Mouse (Mus musculus): ENCODE results near the gene Tbl3.
"Not testable (repeated sequence)": the region's sequence is repeated elsewhere in the genome, so short reads cannot be mapped to it uniquely, and the experiment has no call there.

The Tbl3 gene

DNA sequence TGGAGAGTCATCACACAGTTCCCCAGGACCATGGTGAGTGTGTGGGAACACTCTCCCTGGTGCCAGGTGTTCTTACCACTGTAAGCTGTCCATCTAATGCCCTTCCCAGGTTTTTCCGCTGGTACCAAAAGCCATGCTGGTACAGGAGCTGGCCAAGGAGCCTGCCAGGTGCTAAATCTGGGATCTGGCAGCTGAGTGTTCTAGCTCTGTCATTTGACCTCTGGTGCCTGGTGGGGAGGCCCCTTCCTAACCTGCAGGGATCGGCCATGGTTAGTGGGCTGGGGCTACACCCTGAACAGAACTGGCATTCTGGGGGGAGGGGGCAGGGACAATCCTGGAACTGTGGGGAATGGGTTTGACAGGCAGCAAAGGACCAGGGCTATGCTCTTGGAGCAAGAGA, 20.2 kb upstream of the Tbl3 start, which contains the start of gene Rpl3l:
Gene Rpl3l (plus strand): TSS at position 203 of the 400 bp plus-strand sequence.
- DNase-seq (ENCODE audit: low spot score in 2 of 2), result no peak

- no peak for DNase-seq (ENCODE audit: low spot score in 2 of 2)
Observed at GRCm38 (mm10) chr17:24725637-24726390, 18.4 kb upstream of the Tbl3 start.

DNA sequence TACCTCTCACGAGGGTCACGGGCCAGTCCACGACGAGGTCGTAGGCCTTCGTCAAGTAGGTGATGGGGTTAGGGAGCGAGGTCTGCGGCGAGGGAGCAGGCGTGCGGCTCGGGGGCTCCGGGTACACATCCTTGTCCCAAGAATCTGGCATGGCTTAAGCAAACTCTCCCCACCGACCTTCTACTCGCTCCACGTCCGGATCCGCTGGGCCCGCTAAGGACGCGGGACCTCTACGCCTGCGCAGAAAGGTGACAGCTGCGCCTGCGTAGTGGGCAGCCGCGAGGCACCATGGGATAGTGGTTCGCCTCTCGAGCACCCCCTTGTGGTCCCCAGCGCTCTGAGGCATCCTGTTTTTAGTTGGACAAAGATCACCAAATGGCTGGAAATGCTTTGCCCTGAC, 16.7 kb upstream of the Tbl3 start, which contains the start of gene Ndufb10:
Gene Ndufb10 (minus strand): TSS at position 295 of the 400 bp plus-strand sequence.
- peak; percentile 98 for DNase-seq (ENCODE audit: low spot score in 2 of 2)

DNA sequence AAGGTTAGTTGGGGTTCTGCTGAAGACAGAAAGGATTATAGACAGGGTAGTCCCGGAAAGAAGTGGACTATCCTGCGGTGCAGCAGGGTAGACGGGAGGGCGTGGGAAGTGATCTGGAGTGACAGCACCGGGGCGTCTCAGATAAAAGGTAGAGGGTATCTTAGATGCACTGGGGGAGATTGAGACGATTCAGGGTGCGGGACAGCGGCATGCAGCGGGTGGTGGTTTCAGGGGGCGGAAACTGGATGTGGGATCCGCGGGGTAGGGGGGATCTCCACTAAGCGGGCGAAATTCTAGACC, 16.4 kb upstream of the Tbl3 start:
- no peak for DNase-seq (ENCODE audit: low spot score in 2 of 2)

DNA sequence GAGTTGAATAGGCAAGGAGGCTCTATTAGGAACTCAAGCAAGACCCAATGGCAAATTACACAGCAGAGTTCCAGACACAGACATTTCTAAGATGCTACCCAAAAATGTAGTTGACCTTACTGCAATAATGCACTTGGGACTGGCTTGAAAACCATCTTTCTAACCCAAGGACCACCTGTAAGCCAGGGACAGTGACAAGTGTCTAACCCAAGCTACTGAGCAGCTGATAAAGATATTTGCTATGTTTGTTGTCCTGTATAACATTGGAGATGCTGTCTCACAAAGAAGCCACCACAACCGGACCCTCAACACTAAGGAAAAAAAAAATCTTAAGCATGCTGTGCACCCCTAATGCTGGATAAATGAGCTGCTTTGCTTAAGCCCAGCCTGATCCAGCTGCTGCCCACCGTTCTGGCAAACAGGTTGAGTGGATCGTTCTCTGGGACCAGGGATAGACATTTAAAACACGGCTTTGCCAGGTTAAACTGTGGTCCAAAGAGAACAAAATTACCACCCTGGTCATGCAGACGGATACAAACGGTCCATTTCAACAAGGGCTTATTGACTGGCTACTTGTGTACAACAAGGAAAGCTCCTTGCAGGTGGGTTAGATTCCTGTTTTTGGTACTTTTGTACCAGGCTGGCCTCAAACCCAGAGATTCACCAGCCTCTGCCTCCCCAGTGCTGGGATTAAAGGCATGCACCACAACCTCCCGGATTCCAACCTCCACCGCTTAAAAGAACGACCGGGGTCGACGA, 15.8 kb upstream of the Tbl3 start:
- DNase-seq (ENCODE audit: low spot score in 2 of 2), result no peak

- no peak for DNase-seq (ENCODE audit: low spot score in 2 of 2)
Observed at GRCm38 (mm10) chr17:24722220-24722924, 14.9 kb upstream of the Tbl3 start.

DNA sequence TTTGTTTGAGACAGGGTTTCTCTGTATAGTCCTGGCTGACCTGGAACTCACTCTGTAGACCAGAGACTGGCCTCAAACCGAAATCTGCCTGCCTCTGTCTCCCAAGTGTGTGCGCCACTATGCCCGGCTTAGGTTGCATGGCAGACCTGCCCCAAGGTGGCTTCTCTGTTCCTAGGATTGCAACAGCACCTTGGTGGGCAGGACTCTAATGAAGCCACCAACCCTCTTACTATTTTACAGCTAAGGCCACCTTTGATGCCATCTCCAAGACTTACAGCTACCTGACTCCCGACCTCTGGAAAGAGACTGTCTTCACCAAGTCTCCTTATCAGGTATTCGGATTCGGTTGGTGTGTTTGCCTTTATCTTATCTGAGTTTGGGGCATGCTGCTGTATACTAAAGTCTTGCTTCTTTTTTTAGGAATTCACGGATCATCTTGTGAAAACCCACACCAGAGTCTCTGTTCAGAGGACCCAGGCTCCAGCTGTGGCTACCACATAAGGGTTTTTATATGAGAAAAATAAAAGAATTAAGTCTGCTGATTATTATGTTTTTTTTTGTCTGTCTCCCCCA, 14.0 kb upstream of the Tbl3 start:
- not testable (repeated sequence) for DNase-seq (ENCODE audit: low spot score in 2 of 2)

DNA sequence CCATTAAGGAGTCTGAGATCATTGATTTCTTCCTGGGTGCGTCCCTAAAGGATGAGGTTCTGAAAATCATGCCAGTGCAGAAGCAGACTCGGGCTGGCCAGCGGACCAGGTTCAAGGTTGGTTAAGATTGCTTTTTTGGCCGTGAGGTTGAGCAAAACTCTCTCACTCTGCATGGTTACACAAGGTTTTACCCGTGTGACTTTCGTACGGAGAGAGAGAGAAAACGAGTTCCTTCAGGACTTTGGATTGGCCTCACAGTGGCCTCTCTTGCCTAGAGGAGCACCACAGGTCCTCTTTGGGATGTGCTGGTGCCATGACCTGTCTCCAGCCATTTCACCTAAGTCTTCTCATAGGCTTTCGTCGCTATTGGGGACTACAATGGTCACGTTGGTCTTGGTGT, 13.2 kb upstream of the Tbl3 start:
- peak in 1 of 2 experiments; percentile 13 for DNase-seq (ENCODE audit: low spot score in 2 of 2)

GRCm38 (mm10) chr17:24719494-24720222, 12.2 kb upstream of the Tbl3 start:
- peak; percentile 99 for DNase-seq (ENCODE audit: low spot score in 2 of 2)

DNA sequence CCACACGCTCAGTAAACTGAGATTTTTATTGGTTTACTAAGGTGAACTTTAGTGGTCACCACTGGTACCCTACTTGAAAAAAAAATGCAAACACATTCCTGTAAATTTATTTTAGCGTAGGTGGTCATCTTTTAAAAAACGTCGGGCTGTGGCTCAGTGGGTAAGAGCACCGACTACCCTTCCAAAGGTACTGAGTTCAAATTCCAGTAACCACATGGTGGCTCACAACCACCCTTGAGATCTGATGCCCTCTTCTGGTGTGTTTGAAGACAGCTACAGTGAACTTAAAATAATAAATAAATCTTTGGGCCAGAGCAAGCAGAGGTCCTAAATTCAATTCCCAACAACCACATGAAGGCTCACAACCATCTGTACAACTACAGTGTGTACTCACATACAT, 11.5 kb upstream of the Tbl3 start:
- DNase-seq (ENCODE audit: low spot score in 2 of 2), result not testable (repeated sequence)

GRCm38 (mm10) chr17:24717943-24718342, 10.5 kb upstream of the Tbl3 start, which contains the start of the genes Rnf151 and Rps2:
Gene Rnf151 (minus strand): TSS chr17:24718063.
Gene Rps2 (plus strand): TSS chr17:24718116.
- no peak for DNase-seq (ENCODE audit: low spot score in 2 of 2)

DNA sequence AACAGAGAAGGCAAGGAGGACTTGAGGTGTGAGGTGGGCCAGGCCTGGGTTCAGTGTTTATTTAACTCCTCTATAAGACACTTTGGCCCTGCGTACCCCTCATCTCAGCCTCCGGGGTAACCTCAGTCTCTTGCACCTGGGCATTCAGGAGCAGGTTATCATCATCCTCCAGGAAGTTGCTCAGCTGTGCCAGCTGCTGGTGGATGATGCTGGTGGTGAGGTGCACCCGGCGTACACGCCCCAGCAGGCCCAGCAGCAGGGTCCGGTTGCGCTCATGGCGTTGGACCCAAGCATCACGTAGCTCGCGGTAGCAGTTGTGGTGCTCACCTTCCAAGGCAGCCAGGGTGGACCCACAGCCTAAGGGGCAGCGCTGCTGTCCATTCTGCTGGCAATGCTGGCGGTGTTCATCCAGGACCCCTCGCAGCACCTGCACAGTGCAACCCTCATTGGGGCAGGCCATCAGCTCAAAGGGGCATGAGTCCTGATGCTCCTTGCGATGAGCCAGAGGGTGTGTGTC, 8.8 kb upstream of the Tbl3 start:
- DNase-seq (ENCODE audit: low spot score in 2 of 2), result no peak

DNA sequence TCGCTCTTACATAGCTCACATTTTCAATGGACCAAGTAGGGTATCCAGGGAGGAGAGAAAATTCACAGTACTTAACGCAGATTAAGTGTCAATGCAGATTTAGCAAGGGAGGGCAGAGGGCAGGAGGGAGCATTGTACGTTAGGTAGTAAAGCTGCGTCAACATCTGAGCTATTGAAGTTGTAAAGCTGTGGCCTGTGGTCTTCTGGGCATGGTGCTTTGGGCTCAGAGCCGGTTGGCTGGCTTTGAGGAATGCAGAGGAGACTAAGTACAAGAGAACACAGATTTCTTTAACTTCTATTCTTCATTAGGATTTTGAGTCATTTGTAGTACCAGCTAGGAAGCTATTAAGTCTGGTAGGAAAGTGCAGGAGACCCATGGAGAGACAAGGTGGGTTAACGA, 8.1 kb upstream of the Tbl3 start:
- no peak for DNase-seq (ENCODE audit: low spot score in 2 of 2)

DNA sequence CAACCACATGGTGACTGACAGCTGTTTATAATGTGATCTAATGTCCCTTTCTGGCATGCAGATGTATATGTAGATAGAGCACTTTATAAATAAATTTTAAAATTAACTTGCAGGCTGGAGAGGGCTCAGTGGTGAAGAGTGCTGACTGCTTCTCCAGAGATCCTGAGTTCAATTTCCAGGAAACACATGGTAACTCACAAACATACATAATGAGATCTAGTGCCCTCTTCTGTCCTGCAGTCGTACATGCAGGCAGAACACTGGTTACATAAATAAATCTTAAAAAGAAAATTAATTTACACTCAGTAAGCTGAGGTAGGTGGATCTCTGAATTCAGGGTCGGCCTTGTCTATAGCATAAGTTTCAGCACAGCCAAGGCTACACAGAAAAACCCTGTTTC, 1.2 kb upstream of the Tbl3 start:
- no peak for DNase-seq (ENCODE audit: low spot score in 2 of 2)

DNA sequence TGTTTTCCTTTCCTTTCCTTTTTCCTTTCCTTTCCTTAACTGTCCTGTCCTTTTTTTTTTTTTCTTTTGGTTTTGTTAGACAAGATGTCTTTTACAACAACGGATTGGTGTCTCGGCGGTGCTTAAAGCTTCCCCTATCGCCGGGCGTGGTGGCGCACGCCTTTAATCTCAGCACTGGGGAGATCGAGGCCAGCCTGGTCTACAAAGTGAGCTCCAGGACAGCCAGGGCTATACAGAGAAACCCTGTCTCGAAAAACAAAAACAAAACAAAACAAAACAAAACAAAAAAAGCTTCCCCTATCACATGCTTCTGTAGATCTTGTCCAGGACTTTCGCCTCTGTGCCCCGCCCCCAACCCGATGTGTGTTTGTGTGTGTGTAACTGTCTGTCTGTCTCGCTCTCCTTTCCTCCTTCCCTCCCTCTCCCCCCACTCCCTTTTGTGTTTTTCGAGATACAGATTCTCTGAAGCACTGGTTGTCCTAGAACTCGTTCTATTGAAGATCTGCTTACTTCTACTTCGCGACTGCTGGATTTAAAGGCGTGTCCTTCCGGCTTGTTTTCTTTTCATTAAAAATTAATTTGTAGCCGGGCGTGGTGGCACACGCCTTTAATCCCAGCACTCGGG, 453 bp upstream of the Tbl3 start:
- peak in 1 of 2 experiments; percentile 25 for DNase-seq (ENCODE audit: low spot score in 2 of 2)

DNA sequence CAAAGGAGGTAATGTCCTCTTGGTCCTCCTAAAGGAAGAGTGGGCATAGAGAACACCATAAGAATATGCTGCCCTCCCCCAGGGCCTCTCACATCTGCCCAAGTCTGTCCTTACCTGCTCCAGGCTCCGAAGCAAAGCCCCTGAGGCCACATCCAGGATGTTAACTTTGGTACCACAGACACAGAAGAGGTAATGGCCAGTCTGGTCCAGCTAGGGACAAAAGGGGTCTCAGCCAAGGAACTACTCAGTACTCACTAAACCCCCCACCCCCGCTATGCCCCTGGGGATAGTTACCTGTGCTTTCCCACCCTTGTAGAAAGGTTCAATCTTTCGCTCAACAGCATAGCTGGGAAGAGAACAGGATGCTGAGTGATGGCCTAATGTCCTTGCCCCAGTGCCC, 1.6 kb downstream of the Tbl3 start:
- DNase-seq (ENCODE audit: low spot score in 2 of 2), result no peak

- no peak for DNase-seq (ENCODE audit: low spot score in 2 of 2)
Observed at GRCm38 (mm10) chr17:24701251-24701650, 6.2 kb downstream of the Tbl3 start.

- DNase-seq (ENCODE audit: low spot score in 2 of 2), result no peak
Observed at GRCm38 (mm10) chr17:24699473-24699872, 8.0 kb downstream of the Tbl3 start.

GRCm38 (mm10) chr17:24698715-24699114, 8.7 kb downstream of the Tbl3 start:
- no peak for DNase-seq (ENCODE audit: low spot score in 2 of 2)

DNA sequence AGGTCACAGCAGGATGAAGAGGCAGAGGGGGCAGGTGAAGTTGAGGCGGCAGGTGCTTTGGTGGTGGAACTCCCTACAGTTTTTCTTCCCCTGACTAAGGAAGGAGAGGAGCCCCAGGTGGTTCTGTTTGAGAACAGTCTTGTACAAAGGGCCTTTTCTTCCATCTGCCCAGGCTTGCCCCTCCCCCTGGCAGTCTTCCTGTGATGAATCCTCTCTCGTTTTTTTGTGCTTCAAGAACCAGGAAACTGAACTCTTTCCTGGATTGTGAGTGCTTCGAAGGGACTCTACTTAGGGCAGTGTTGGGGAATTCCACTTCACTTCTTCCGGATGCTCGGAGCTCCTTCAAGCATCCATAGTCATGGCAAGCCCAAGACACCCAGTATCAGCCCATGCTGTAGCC, 9.5 kb downstream of the Tbl3 start:
- DNase-seq (ENCODE audit: low spot score in 2 of 2), result no peak

Measured in right cerebral cortex, adult 2 months (tissue).